Mouse (Mus musculus): Measurements from ENCODE around the gene Elmsan1.
"Not testable (repeated sequence)": the region's sequence is repeated elsewhere in the genome, so short reads cannot be mapped to it uniquely, and the experiment has no call there.

The Elmsan1 gene

DNA sequence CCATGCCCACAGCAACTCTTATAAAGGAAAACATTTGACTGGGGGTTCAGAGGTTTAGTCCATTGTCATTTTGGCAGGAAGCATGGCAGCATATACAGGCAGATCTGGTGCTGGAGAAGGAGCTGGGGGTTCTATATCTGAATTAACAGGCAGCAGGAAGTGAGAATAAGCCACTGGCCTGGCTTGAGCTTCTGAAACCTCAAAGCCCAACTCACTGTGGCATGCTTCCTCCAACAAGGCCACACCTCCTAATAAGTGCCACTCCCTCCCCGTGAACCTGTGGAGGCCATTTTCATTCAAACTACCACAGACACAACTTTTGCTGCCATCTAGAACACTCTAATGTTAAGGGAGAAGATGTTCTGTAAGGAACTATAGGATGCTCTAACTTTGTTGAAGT is 111.0 kb downstream of the Elmsan1 start:
- in situ Hi-C loops (cut with MboI; ENCODE audit: low sequenced_read_pairs) = no loop called here

GRCm38 (mm10) chr12:84107012-84107411 is 111.7 kb downstream of the Elmsan1 start:
- in situ Hi-C loops (cut with MboI; ENCODE audit: low sequenced_read_pairs) = no loop called here

DNA sequence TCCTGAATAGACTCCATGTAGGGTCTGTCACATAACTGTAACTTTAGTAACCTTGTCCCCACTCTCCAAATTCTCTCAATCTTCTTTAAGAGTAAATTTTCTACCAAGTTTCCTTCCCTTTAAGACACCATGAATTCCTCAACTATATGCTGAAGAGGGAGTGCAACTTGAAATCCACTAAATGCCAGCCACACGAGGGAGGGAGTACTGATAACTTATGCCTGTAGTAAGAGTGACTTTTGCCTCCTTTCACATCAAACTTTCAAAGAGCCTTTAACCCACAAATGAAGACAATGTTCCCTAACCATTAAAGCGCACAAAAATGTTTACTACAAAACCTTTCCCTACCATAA is 117.2 kb downstream of the Elmsan1 start:
- in situ Hi-C loops (cut with MboI; ENCODE audit: low sequenced_read_pairs) = no loop called here

GRCm38 (mm10) chr12:84100604-84101492 is 117.8 kb downstream of the Elmsan1 start, which contains the start of gene Acot6:
Gene Acot6, plus strand, starts transcription at chr12:84100654.
- in situ Hi-C loops (cut with MboI; ENCODE audit: low sequenced_read_pairs) = not testable (repeated sequence)

DNA sequence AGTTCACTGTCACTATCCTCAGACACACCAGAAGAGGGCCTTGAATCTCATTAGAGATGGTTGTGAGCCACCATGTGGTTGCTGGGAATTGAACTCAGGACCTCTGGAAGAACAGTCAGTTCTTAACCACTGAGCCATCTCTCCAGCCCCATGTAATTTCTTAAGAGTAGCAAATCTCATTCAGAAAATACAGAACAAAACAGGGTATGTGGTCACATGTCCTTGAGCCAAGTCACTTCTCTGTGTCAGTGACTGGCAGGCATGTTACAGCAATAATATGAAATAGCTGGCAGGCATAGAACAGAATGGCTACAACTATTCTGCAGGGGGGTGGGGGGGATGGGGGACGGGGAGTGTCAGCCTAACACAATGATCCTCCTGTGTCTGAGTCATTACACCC is 118.6 kb downstream of the Elmsan1 start:
- in situ Hi-C loops (cut with MboI; ENCODE audit: low sequenced_read_pairs) = no loop called here

GRCm38 (mm10) chr12:84099605-84100004 is 119.1 kb downstream of the Elmsan1 start:
- in situ Hi-C loops (cut with MboI; ENCODE audit: low sequenced_read_pairs) = no loop called here
